Mouse (Mus musculus) forebrain, embryonic 12.5 days (tissue): ENCODE data around the gene Nlgn3. TPM values are rescaled to one million over a fixed set of nuclear protein-coding genes. Genes with fewer than 3 reads are reported as not detected.

Experiments
- ATAC-seq: fragments of 200-750 bp; cut with Nextera tagmentation; 2 replicates; pipeline ENCODE4 v1.8.0; 2017; ENCODE audit warnings: moderate TSS enrichment; ENCODE audit not compliant: low FRiP score
- H3K27ac ChIP-seq: fragments of 300-500 bp; sonication (generic); 2 replicates; pipeline ENCODE4 v1.5.1; 2016; ENCODE audit warnings: mild to moderate bottlenecking
- H3K27me3 ChIP-seq: fragments of 300-500 bp; sonication (generic); 2 replicates; pipeline ENCODE4 v1.6.1; 2016; ENCODE audit warnings: mild to moderate bottlenecking
- H3K36me3 ChIP-seq: fragments of 300-500 bp; sonication (generic); replicated peaks from 2 replicates; pipeline ENCODE4 v1.6.1; 2016; ENCODE audit warnings: mild to moderate bottlenecking
- H3K4me1 ChIP-seq: fragments of 300-500 bp; sonication (generic); 2 replicates; pipeline ENCODE4 v1.6.1; 2016
- H3K4me2 ChIP-seq: fragments of 300-500 bp; sonication (generic); 2 replicates; pipeline ENCODE4 v1.6.1; 2016; ENCODE audit warnings: mild to moderate bottlenecking, moderate library complexity
- H3K4me3 ChIP-seq: fragments of 300-500 bp; sonication (generic); replicated peaks from 2 replicates; pipeline ENCODE4 v1.5.1; 2016; ENCODE audit warnings: mild to moderate bottlenecking
- H3K9ac ChIP-seq: fragments of 300-500 bp; sonication (generic); 2 replicates; pipeline ENCODE4 v1.6.1; 2016; ENCODE audit warnings: mild to moderate bottlenecking
- H3K9me3 ChIP-seq: fragments of 300-500 bp; sonication (generic); 2 replicates; pipeline ENCODE4 v1.6.1; 2016
- WGBS: fragments of 180-500 bp; shearing (Covaris S2); methylation state at CpG from one replicate; pipeline ENCODE4 v1.1.7; 2016; 5-methylcytosine and 5-hydroxymethylcytosine counted together
- polyA plus RNA-seq: library from polyadenylated mRNA; unstranded; fragments of >200 nt; fragmentation: Nextera tagmentation; extraction: Ambion mirVana; gene quantifications from 2 replicates; pipeline ENCODE4 v1.2.1, GENCODE M21; 2016

The Nlgn3 gene
- 32.2 and 36.3 TPM in 2 replicates for polyA plus RNA-seq

DNA sequence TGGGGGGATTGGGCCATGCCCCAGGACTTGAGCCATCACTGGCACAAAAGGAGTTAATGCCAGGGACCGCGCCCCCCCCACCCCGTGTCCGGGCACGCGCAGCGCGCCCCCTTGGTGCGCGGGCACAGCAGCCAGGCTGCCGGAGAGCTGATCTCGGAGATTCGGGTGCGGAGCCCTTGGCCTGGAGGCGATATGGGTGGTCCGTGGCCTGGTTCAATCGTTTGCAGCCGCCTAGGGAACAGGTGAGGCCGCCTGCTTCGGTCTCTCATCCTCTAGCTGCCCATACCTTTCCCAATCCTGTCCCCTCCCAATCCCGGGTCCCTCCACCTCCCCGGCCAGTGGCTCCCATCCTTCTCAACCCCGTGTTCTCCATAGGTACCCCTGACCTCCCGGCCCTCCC lies at the start of gene Nlgn3:
Nlgn3 (plus strand) TSS at position 114 of the 400 bp plus-strand sequence.
- Histone ChIP-seq H3K9me3 (no peaks in the 10 kb centered on the region), H3K27me3 (peaks cover 34% of the 10 kb centered on the region; the same call in 1 of the 2 replicates), H3K4me3 (peak within 1 kb of the TSS; percentile 49), H3K9ac (peak within 1 kb of the TSS; percentile 56), H3K27ac (peak within 1 kb of the TSS; percentile 80), H3K36me3 (peaks cover 19% of the 10 kb centered on the region), H3K4me2 (peak within 1 kb of the TSS; percentile 53), H3K4me1 (peaks cover 30% of the 10 kb centered on the region)
- ATAC-seq, result peak; percentile 31
- 19% methylated on average over 18 of the region's 24 CpGs for WGBS

DNA sequence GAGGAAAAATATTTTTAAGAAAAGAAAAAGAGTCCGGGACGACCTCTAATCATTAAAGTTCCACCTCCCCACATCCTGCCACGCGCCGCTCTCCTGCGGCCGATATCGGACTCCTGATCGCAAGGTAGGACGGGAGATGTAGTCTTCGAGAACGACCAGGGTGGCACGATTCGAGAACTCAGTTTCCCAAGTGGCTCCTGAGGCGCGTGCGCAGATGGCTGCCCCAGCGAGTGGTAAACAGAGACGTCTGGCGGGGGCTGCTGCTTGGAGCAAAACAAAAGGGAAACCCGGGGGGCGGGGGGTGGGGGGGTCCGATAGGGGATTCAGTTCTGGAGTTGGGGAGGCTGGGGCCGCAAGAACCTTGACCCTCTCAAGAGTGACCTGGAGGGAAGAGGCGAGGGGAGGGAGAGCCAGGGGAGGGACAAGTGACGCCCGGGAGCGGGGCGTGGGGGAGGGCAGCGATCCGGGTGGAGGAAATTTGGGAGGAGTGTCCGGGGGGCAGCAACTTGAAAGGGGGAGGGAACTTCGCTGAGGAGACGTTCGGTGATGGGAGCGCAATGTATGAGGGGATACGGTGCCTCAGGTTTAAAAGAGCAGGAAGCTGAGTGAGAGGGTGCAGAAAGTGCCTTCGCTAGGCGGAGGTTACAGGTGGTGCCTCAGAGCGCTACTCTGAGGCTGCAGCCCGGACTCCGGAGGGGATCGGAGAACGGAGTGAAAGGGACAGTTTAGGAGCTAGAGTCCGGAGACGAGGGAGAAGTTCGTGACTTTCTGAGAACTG lies 44.8 kb upstream of the Nlgn3 start, which contains the start of gene Foxo4:
Foxo4 (plus strand) TSS at position 577 of the 778 bp plus-strand sequence.
- peak; percentile 94 for ATAC-seq
- peaks cover 8% of the 10 kb centered on the region; the same call in 1 of the 2 replicates for H3K27me3 ChIP-seq
- H3K4me2 ChIP-seq, result peak within 1 kb of the TSS; percentile 69
- no peaks in the 10 kb centered on the region for H3K9me3 ChIP-seq
- 0 out of 2 replicates have a peak, but pooled peaks cover 5% of the 10 kb centered on the region for H3K36me3 ChIP-seq
- peak within 1 kb of the TSS; percentile 51 for H3K4me3 ChIP-seq
- H3K4me1 ChIP-seq, result peaks cover 9% of the 10 kb centered on the region
- WGBS, result 18% methylated on average over 47 of the region's 47 CpGs
- H3K27ac ChIP-seq, result no peak within 1 kb of the TSS
- H3K9ac ChIP-seq, result peak within 1 kb of the TSS; percentile 61

DNA sequence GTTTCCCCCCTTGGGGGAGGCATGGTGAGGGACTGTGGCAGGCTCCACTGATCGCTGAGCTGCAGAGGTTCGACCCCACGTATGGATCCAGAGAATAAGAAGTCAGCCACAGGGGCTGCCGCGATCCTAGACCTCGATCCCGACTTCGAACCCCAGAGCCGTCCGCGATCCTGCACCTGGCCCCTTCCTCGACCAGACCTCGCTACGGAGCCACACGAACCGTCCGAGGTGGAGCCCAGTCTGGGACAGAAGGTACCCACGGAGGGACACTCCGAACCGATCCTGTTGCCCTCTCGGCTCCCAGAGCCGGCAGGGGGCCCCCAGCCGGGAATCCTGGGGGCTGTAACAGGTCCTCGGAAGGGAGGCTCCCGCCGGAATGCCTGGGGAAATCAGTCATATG lies 44.2 kb upstream of the Nlgn3 start:
- Histone ChIP-seq H3K4me3 (peak overlapping the region; percentile 51), H3K36me3 (0 out of 2 replicates have a peak, but pooled peaks cover 5% of the 10 kb centered on the region), H3K27me3 (peaks cover 8% of the 10 kb centered on the region; the same call in 1 of the 2 replicates), H3K4me1 (peaks cover 9% of the 10 kb centered on the region), H3K9me3 (no peaks in the 10 kb centered on the region), H3K27ac (no peak overlapping the region), H3K4me2 (peak overlapping the region; percentile 69), H3K9ac (peak overlapping the region; percentile 61)
- peak; percentile 33; the same call in 1 of the 2 replicates for ATAC-seq
- WGBS, result 20% methylated on average over 26 of the region's 26 CpGs

DNA sequence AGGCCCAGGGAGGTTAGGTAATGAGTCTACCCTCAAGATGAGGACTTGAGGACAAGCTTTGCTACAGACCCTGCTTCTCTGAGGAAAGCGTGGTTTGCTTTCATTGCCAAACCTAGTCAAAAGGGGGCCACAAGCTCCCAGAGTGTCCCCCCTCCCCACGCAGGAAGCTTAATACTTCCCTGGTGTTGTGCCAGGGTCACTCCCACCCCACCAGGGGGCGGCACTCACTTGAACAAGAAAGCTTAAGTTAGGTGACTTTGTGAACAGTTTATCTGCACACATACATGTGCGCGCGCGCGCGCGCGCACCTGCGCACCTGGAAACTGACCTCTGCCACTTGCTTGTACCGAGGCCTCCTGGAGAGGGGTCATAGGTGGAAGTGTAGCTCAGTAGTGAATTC lies 42.4 kb upstream of the Nlgn3 start:
- Histone ChIP-seq H3K4me3 (no peak overlapping the region), H3K4me1 (peaks cover 22% of the 10 kb centered on the region), H3K9me3 (no peaks in the 10 kb centered on the region), H3K27me3 (peaks cover 8% of the 10 kb centered on the region; the same call in 1 of the 2 replicates), H3K27ac (no peak overlapping the region), H3K36me3 (0 out of 2 replicates have a peak, but pooled peaks cover 5% of the 10 kb centered on the region), H3K9ac (no peak overlapping the region), H3K4me2 (no peak overlapping the region)
- no peak for ATAC-seq
- 88% methylated on average over 13 of the region's 13 CpGs for WGBS

DNA sequence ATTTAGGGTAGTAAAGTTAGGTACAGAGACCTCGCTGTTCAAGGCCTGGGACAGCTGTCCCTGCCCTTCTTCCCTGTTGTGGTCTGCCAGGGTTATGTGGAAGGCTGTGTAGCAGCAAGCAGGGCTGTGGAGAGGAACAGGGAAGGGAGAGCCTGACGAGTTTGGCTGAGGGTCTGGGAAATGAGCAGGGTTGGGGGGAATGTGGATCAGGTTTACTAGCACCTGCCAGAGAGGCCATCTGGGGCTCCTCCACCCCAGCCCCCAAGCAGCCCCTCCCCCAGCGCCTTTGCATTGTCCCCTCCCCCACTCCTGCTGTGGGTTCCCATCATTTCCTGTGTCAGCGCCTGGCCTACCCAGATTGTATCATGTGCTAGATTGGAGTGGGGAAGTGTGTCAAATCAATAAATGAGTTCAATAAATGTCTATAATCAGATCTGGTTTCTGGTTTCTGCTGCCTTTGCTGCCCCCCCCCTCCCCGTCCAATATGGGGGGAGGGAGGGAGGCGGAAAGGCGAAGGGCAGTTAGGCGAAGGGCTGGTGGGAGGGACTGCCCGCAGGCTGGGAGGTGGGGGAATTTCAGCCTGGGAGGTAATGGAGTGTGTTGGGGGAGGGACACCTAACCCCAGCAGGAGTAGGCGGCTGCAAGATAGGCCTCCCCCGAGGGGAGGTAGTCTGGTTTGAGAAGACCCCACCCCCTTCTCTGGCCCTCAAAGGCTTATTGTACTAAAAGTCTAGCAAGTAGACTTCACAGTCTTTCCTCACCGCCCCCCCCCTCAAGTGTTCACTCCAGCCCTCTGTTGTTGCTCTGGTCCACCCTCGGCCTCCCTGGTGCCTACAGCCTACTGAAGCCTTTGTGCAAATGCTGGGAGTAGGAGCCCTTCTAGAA lies 38.3 kb upstream of the Nlgn3 start:
- no peaks in the 10 kb centered on the region for H3K9me3 ChIP-seq
- peak overlapping the region; percentile 76 for H3K27ac ChIP-seq
- peaks cover 13% of the 10 kb centered on the region for H3K4me1 ChIP-seq
- H3K9ac ChIP-seq, result no peak overlapping the region
- peak overlapping the region; percentile 22 for H3K4me2 ChIP-seq
- 0 out of 2 replicates have a peak, but pooled peaks cover 5% of the 10 kb centered on the region for H3K36me3 ChIP-seq
- peak; percentile 71 for ATAC-seq
- H3K27me3 ChIP-seq, result peaks cover under 1% of the 10 kb centered on the region; the same call in 1 of the 2 replicates
- WGBS, result 22% methylated on average over 10 of the region's 13 CpGs
- H3K4me3 ChIP-seq, result no peak overlapping the region

DNA sequence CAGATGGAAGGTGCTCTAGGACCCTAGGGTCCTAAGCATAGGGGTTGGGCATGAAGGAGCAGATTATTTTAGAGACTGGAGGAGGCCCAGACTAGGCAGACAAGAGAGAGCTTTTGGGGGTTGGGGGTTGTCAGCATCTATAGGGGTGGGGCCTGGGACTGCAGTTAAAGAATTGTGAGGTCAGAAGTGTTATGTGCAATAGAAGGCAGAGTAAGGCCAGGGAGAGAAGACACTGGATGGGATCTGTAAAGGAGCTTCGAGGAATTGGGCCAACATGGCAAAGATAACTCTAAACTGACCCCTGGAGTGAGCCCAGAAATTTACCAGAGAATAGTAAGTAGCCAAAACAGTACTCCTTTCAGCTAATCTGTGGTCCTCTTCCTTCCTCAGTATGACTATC lies 35.1 kb upstream of the Nlgn3 start, which contains the start of gene Gm614:
Gm614 (minus strand) TSS at position 101 of the 400 bp plus-strand sequence.
- Histone ChIP-seq H3K4me2 (no peak within 1 kb of the TSS), H3K27me3 (peaks cover 11% of the 10 kb centered on the region; the same call in 1 of the 2 replicates), H3K27ac (no peak within 1 kb of the TSS), H3K9ac (no peak within 1 kb of the TSS), H3K4me3 (no peak within 1 kb of the TSS), H3K36me3 (0 out of 2 replicates have a peak, but pooled peaks cover 1% of the 10 kb centered on the region), H3K4me1 (peaks cover 13% of the 10 kb centered on the region), H3K9me3 (no peaks in the 10 kb centered on the region)
- no peak for ATAC-seq
- WGBS, result 94% methylated on average over 1 of the region's 1 CpGs

DNA sequence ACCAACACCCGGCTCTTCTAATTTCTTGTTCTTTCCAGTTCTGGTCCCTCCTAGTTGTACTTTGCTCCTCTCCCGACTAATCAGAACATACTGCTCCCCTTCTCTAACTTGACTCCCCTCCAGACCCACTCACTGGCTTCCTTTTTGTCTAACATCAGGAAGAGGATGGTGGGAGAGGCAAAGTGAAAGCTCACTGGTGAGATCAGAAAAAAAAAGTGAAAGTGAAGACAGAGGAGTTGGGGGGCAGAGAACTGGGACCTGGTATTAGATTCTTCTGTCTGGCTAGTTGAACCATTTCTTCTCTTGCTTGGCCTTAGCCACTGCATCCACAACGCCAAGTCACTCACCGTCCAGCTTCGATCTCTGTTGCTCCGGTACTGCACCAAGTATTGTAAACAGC lies 32.3 kb upstream of the Nlgn3 start:
- no peak for ATAC-seq
- Histone ChIP-seq H3K9me3 (no peaks in the 10 kb centered on the region), H3K27ac (no peak overlapping the region), H3K4me3 (no peak overlapping the region), H3K4me2 (no peak overlapping the region), H3K4me1 (no peaks in the 10 kb centered on the region), H3K9ac (no peak overlapping the region), H3K36me3 (no peaks in the 10 kb centered on the region), H3K27me3 (peaks cover 11% of the 10 kb centered on the region; the same call in 1 of the 2 replicates)
- 93% methylated on average over 6 of the region's 6 CpGs for WGBS

DNA sequence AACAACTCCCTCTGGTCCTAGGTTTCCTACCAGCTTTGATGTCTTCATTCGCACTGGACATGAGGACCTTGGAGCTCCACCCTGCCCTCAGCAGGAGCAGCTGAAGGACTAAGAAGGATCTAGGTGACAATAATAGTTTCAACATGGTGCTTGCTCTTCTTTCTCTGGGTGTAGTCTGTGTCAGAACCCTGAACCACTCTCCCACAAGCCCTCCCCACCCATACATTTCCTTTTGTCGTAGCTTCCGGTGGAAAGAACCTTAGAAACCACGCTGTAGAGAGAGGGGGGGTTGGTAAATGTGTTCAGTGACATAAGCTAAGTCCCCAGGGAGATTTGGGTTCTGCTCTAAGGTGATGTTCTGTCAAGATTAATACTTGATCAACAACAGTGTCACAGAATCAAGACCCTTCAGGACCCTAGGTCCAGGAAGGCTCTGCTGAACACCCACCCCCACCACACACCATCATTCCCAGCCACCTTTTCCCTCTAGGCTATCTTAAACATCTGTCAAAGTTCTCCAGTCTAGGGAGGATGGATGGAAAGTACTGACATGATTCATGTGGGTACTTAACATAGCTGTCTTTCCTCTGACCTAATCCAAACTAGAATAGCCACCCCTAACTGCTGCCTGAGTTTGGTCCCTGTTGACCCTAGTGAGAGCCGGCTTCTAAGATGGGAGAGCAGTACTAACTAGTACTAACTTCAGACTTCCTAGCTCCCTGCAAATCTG lies 30.8 kb upstream of the Nlgn3 start, which contains the start of gene Il2rg:
Il2rg (minus strand) TSS at position 231 of the 730 bp plus-strand sequence.
- no peak within 1 kb of the TSS for H3K4me2 ChIP-seq
- no peaks in the 10 kb centered on the region for H3K4me1 ChIP-seq
- H3K4me3 ChIP-seq, result no peak within 1 kb of the TSS
- peaks cover 11% of the 10 kb centered on the region; the same call in 1 of the 2 replicates for H3K27me3 ChIP-seq
- H3K27ac ChIP-seq, result no peak within 1 kb of the TSS
- H3K36me3 ChIP-seq, result no peaks in the 10 kb centered on the region
- H3K9me3 ChIP-seq, result no peaks in the 10 kb centered on the region
- 78% methylated on average over 5 of the region's 5 CpGs for WGBS
- no peak within 1 kb of the TSS for H3K9ac ChIP-seq
- no peak for ATAC-seq

DNA sequence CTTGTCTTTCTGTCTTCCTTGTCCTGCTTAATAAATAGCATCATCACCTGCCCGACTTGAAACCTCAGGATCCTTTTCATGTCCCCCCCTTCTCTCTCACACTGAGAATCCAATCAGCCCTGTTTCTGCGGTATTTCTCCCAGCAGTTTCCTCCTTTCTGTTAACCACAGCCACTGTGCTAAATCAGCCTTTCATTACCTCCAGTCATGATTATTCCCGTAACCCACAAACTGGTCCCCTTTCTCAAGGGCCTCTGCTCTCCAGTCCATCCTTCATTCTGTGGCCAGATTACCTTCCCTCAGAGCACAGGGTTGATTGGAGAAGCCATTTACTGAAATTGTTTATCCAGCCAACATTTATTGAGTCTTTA lies 30.2 kb upstream of the Nlgn3 start, which contains the start of gene Gm20489:
Gm20489 (minus strand) TSS at position 269 of the 370 bp plus-strand sequence.
- ATAC-seq, result no peak
- Histone ChIP-seq H3K27ac (no peak within 1 kb of the TSS), H3K9me3 (no peaks in the 10 kb centered on the region), H3K27me3 (peaks cover 11% of the 10 kb centered on the region; the same call in 1 of the 2 replicates), H3K9ac (no peak within 1 kb of the TSS), H3K4me1 (no peaks in the 10 kb centered on the region), H3K4me3 (no peak within 1 kb of the TSS), H3K4me2 (no peak within 1 kb of the TSS), H3K36me3 (no peaks in the 10 kb centered on the region)
- 63% methylated on average over 3 of the region's 3 CpGs for WGBS

DNA sequence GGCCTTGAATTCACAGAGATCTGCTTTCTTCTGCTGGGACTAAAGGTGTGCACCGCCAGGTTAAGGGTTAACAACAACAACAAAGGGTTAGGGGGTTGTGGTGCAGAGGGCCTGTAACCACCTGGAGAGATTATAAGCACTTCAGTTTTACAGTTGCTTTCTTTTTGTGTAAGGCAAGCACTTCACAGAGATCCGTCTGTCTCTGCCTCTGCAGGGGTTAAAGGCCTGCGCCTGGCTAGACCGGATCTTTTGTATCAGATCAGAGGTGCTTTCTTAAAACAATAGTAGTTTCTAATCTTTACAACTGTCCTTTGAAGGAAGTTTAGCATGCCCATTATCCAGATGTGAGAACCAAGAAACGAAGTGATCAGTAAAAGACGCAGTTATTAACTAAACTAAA lies 25.6 kb upstream of the Nlgn3 start:
- H3K4me1 ChIP-seq, result peaks cover 8% of the 10 kb centered on the region; the same call in 1 of the 2 replicates
- H3K9ac ChIP-seq, result peak overlapping the region; percentile 66; the same call in 1 of the 2 replicates
- peak overlapping the region; percentile 54 for H3K4me2 ChIP-seq
- peak; percentile 39; the same call in 1 of the 2 replicates for ATAC-seq
- no peaks in the 10 kb centered on the region for H3K9me3 ChIP-seq
- H3K27me3 ChIP-seq, result peaks cover 7% of the 10 kb centered on the region; the same call in 1 of the 2 replicates
- 25% methylated on average over 6 of the region's 6 CpGs for WGBS
- H3K27ac ChIP-seq, result peak overlapping the region; percentile 75; the same call in 1 of the 2 replicates
- peaks cover 14% of the 10 kb centered on the region for H3K36me3 ChIP-seq
- peak overlapping the region; percentile 51 for H3K4me3 ChIP-seq
